Mouse (Mus musculus) ES-E14 (cell line): ENCODE measurements around the gene Vps11.

Experiments
- CHD2 ChIP-seq: IDR thresholded peaks from 2 replicates; pipeline ENCODE4 v1.6.1; 2014; ENCODE audit warnings: mild to moderate bottlenecking, low read depth, low read length, inconsistent platforms
- ZC3H11A ChIP-seq: IDR thresholded peaks from 2 replicates; pipeline ENCODE4 v1.6.1; 2012; ENCODE audit warnings: low read depth, mild to moderate bottlenecking, inconsistent platforms, low read length, borderline replicate concordance

DNA sequence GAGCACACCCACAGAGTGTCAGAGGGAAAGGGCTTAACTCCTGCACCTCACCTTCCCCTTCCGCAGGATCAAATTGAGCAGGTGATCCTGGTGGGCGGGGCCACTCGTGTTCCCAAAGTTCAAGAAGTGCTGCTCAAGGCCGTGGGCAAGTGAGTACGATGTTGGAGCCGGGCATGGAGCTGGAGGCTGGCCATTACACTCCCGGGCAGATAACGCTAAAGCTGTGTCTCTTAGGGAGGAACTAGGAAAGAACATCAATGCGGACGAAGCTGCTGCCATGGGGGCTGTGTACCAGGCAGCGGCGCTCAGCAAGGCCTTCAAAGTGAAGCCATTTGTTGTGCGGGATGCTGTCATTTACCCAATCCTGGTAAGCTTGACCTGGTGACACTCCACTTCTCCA, 23.1 kb upstream of the Vps11 start:
- TF ChIP-seq ZC3H11A, result no peak
- TF ChIP-seq CHD2, result no peak
